Mouse (Mus musculus): ENCODE measurements at regions not wholly inside any gene's neighbourhood (a gene's known extent, or its start where the extent isn't known, plus 50 kb on each side); places are given as distances from the start of the nearest gene placed in this dataset.

DNA sequence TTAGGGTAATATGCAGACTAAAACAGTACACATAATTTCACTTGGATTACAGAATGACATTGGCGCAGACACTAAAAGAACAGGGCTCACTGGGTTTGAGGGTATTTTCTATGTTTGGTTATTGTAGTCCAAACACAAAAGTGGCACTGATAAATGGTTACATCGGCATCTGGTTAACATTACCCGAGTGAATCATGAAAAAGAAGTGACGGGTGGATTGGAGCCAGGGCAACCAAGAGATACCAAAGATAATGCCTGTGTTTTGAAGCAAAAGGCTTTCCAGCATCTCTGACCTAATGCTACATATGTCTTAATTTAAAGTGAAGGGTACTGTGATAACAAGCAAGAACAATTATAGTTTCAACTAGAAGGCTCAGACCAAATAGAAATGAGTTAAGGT is 451.4 kb upstream of the Adam24 start:
- H3K9me3 ChIP-seq (ENCODE audit: control insufficient read depth, low read length), result no peaks in the 10 kb centered on the region
- H3K4me3 ChIP-seq (ENCODE audit: low read depth, low read length), result no peak overlapping the region
- ATAC-seq (ENCODE audit: low FRiP score) (no peak), DNase-seq (ENCODE audit: low spot score, missing footprints) (no peak)
- no peaks in the 10 kb centered on the region for H3K4me1 ChIP-seq (ENCODE audit: control insufficient read depth, insufficient read depth, low read length)
- no peak overlapping the region for H3K27ac ChIP-seq (ENCODE audit: low read depth, low read length)
- H3K27me3 ChIP-seq (ENCODE audit: control insufficient read depth, insufficient read depth, low read length), result no peaks in the 10 kb centered on the region
- H3K36me3 ChIP-seq (ENCODE audit: control insufficient read depth, insufficient read depth, low read length), result no peaks in the 10 kb centered on the region
- WGBS, result 82% methylated on average over 4 of the region's 4 CpGs
- H3K9ac ChIP-seq (ENCODE audit: low read length), result no peak overlapping the region
- H3K4me2 ChIP-seq, result no peak overlapping the region

DNA sequence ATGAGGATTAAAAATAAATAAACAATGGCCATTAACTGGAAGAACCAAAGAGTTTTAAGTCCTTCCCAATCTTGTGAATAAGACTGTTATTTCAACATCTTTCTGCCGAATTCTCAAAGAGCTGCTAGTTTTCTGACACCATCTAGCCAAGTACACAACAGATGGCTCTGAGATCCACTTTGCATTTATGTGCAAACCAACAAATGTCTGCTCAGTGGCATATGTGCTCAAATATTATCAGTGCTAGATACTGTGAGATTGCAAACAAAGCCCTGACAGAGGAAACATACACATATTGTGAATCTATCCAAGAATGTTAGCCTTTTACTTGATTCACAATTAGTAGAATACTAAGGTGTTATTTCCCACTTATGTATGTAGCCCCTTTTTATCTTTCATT is 447.6 kb upstream of the Adam24 start:
- H3K4me3 ChIP-seq (ENCODE audit: low read depth, low read length), result no peak overlapping the region
- 69% methylated on average over 1 of the region's 1 CpGs for WGBS
- no peak for DNase-seq (ENCODE audit: low spot score, missing footprints)
- H3K27me3 ChIP-seq (ENCODE audit: control insufficient read depth, insufficient read depth, low read length), result no peaks in the 10 kb centered on the region
- H3K4me2 ChIP-seq, result no peak overlapping the region
- H3K27ac ChIP-seq (ENCODE audit: low read depth, low read length), result no peak overlapping the region
- no peaks in the 10 kb centered on the region for H3K9me3 ChIP-seq (ENCODE audit: control insufficient read depth, low read length)
- H3K36me3 ChIP-seq (ENCODE audit: control insufficient read depth, insufficient read depth, low read length), result no peaks in the 10 kb centered on the region
- no peak for ATAC-seq (ENCODE audit: low FRiP score)
- no peak overlapping the region for H3K9ac ChIP-seq (ENCODE audit: low read length)
- H3K4me1 ChIP-seq (ENCODE audit: control insufficient read depth, insufficient read depth, low read length), result no peaks in the 10 kb centered on the region
